Mouse (Mus musculus): ENCODE results near the gene Mta3.

Gene Mta3

GRCm38 (mm10) chr17:83706116-83706593, at the start of gene Mta3:
Mta3 (plus strand) TSS chr17:83706163.
- no peak for DNase-seq (ENCODE audit: low spot score)

- DNase-seq (ENCODE audit: low spot score), result no peak
Measured at GRCm38 (mm10) chr17:83657375-83657774, 48.6 kb upstream of the Mta3 start.

GRCm38 (mm10) chr17:83658943-83659342, 47.0 kb upstream of the Mta3 start:
- no peak for DNase-seq (ENCODE audit: low spot score)

GRCm38 (mm10) chr17:83664761-83665160, 41.2 kb upstream of the Mta3 start:
- DNase-seq (ENCODE audit: low spot score), result no peak

GRCm38 (mm10) chr17:83666597-83667287, 39.2 kb upstream of the Mta3 start:
- DNase-seq (ENCODE audit: low spot score), result no peak

- DNase-seq (ENCODE audit: low spot score), result no peak
Measured at GRCm38 (mm10) chr17:83667934-83668690, 37.9 kb upstream of the Mta3 start.

- DNase-seq (ENCODE audit: low spot score), result no peak
Measured at GRCm38 (mm10) chr17:83672685-83673084, 33.3 kb upstream of the Mta3 start.

GRCm38 (mm10) chr17:83677370-83677769, 28.6 kb upstream of the Mta3 start:
- DNase-seq (ENCODE audit: low spot score), result no peak

- DNase-seq (ENCODE audit: low spot score), result no peak
Measured at GRCm38 (mm10) chr17:83681977-83682376, 24.0 kb upstream of the Mta3 start.

- no peak for DNase-seq (ENCODE audit: low spot score)
Measured at GRCm38 (mm10) chr17:83684475-83684874, 21.5 kb upstream of the Mta3 start.

GRCm38 (mm10) chr17:83690418-83690817, 15.5 kb upstream of the Mta3 start:
- DNase-seq (ENCODE audit: low spot score), result no peak

- no peak for DNase-seq (ENCODE audit: low spot score)
Measured at GRCm38 (mm10) chr17:83691379-83691778, 14.6 kb upstream of the Mta3 start.

- DNase-seq (ENCODE audit: low spot score), result no peak
Measured at GRCm38 (mm10) chr17:83693941-83694340, 12.0 kb upstream of the Mta3 start.

- DNase-seq (ENCODE audit: low spot score), result no peak
Measured at GRCm38 (mm10) chr17:83695785-83696184, 10.2 kb upstream of the Mta3 start.

- no peak for DNase-seq (ENCODE audit: low spot score)
Measured at GRCm38 (mm10) chr17:83699062-83699724, 6.8 kb upstream of the Mta3 start.

- no peak for DNase-seq (ENCODE audit: low spot score)
Measured at GRCm38 (mm10) chr17:83700125-83700524, 5.8 kb upstream of the Mta3 start.

- DNase-seq (ENCODE audit: low spot score), result no peak
Measured at GRCm38 (mm10) chr17:83704469-83704868, 1.5 kb upstream of the Mta3 start.

- no peak for DNase-seq (ENCODE audit: low spot score)
Measured at GRCm38 (mm10) chr17:83705352-83706115, 429 bp upstream of the Mta3 start.

- DNase-seq (ENCODE audit: low spot score), result no peak
Measured at GRCm38 (mm10) chr17:83706594-83707126, 697 bp downstream of the Mta3 start.

GRCm38 (mm10) chr17:83707372-83707771, 1.4 kb downstream of the Mta3 start:
- no peak for DNase-seq (ENCODE audit: low spot score)

- no peak for DNase-seq (ENCODE audit: low spot score)
Measured at GRCm38 (mm10) chr17:83707846-83708245, 1.9 kb downstream of the Mta3 start.

GRCm38 (mm10) chr17:83708256-83708655, 2.3 kb downstream of the Mta3 start:
- no peak for DNase-seq (ENCODE audit: low spot score)
